Mouse (Mus musculus) stomach, postnatal 0 days (tissue): ENCODE results near the gene Ermard. TPM values are rescaled to one million over a fixed set of nuclear protein-coding genes. Genes with fewer than 3 reads are reported as not detected.

ENCODE experiments used
- ATAC-seq: fragments of 200-750 bp; cut with Nextera tagmentation; 2 replicates; pipeline ENCODE4 v1.8.0; 2017; ENCODE audit not compliant: low FRiP score, low TSS enrichment
- DNase-seq: peaks from one replicate; pipeline ENCODE4 v3.0.0-alpha.2; 2016; ENCODE audit warnings: low spot score
- H3K27ac ChIP-seq: fragments of 300-500 bp; sonication (generic); replicated peaks from 2 replicates; pipeline ENCODE4 v1.5.1; 2014; ENCODE audit warnings: mild to moderate bottlenecking, control low read depth
- H3K27me3 ChIP-seq: fragments of 300-500 bp; sonication (generic); 2 replicates; pipeline ENCODE4 v1.6.1; 2014; ENCODE audit warnings: low read length; ENCODE audit not compliant: control insufficient read depth, insufficient read depth
- H3K36me3 ChIP-seq: fragments of 300-500 bp; sonication (generic); 2 replicates; pipeline ENCODE4 v1.6.1; 2014; ENCODE audit warnings: low read length, mixed read lengths; ENCODE audit not compliant: control insufficient read depth, insufficient read depth
- H3K4me1 ChIP-seq: fragments of 300-500 bp; sonication (generic); replicated peaks from 2 replicates; pipeline ENCODE4 v1.6.1; 2014; ENCODE audit warnings: antibody characterized with exemption; ENCODE audit not compliant: control insufficient read depth, insufficient read depth
- H3K4me2 ChIP-seq: fragments of 300-500 bp; sonication (generic); replicated peaks from 2 replicates; pipeline ENCODE4 v1.6.1; 2014; ENCODE audit warnings: low read depth, mild to moderate bottlenecking, control low read depth, moderate library complexity
- H3K4me3 ChIP-seq: fragments of 300-500 bp; sonication (generic); 2 replicates; pipeline ENCODE4 v1.5.1; 2014; ENCODE audit warnings: low read depth, low read length, control low read depth
- H3K9ac ChIP-seq: fragments of 300-500 bp; sonication (generic); 2 replicates; pipeline ENCODE4 v1.6.1; 2014; ENCODE audit warnings: mild to moderate bottlenecking, low read length, control low read depth, mixed read lengths
- H3K9me3 ChIP-seq: fragments of 300-500 bp; sonication (generic); 2 replicates; pipeline ENCODE4 v1.6.1; 2016; ENCODE audit warnings: low read length; ENCODE audit not compliant: control insufficient read depth
- CTCF ChIP-seq: IDR thresholded peaks from 2 replicates; pipeline ENCODE4 v1.5.1; 2016; ENCODE audit warnings: antibody characterized with exemption, low read depth, mild to moderate bottlenecking, moderate library complexity
- EP300 ChIP-seq: optimal IDR thresholded peaks from 2 replicates; pipeline ENCODE3; 2016; ENCODE audit warnings: antibody characterized with exemption
- WGBS: fragments of 180-500 bp; shearing (Covaris S2); extraction: QIAGEN DNeasy Blood & Tissue Kit; methylation state at CpG from one replicate; pipeline ENCODE4 v1.1.7; 2014; 5-methylcytosine and 5-hydroxymethylcytosine counted together
- polyA plus RNA-seq: library from polyadenylated mRNA; unstranded; fragments of >200 nt; fragmentation: Nextera tagmentation; extraction: Ambion mirVana; gene quantifications from 2 replicates; pipeline ENCODE4 v1.2.1, GENCODE M21; 2015

The Ermard gene
- polyA plus RNA-seq, 1 experiment from 2014 or later, result 33.3 TPM

DNA sequence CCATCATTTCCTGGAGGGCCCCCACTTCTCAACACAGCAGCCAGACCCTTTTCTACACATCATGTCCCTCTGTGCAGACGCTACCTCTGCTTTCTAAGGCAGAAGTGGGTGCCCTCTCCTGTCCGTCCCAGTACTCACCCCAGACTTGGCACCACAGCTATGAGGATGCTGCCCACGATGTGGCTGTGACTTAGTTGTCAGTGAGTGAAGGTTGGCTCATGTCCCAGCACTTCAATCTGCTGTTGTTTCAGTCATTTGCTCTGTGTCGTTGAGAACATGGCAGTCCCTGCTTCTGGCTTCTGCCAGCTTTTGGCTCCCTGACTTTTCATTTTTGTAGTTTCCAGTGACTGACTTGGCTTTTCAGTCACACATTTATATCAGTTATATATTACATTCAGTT lies 14.9 kb downstream of the Ermard start:
- Histone ChIP-seq H3K27me3 (no peaks in the 10 kb centered on the region), H3K4me2 (no peak overlapping the region), H3K9ac (no peak overlapping the region), H3K27ac (no peak overlapping the region), H3K36me3 (peaks cover 12% of the 10 kb centered on the region), H3K4me3 (no peak overlapping the region), H3K4me1 (no peaks in the 10 kb centered on the region), H3K9me3 (no peaks in the 10 kb centered on the region)
- 82% methylated on average over 4 of the region's 4 CpGs for WGBS
- DNase-seq, result no peak
- ATAC-seq, result no peak
- TF ChIP-seq EP300 (no peak), CTCF (no peak)

DNA sequence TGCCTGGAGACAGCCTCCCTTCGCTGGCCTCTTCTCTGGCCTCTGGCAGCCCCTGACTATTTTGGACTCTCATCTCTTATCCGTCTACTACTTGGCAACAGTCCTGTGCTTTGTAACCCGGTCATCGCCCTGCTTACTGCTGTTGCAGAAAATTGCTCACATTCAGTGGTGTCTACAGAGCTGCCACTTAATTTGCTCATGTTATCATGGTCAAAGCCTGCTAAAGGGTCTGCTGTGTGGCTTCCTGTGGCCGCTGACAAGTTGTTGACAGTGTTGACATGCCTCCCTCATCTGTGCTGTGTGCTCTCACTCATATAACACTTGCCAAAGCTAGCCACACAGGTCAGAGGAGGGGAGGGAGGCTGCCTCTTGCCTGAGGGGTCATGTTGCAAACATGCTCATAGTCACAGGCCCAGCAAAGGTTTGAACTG lies 17.2 kb downstream of the Ermard start:
- Histone ChIP-seq H3K27me3 (no peaks in the 10 kb centered on the region), H3K9ac (no peak overlapping the region), H3K4me1 (no peaks in the 10 kb centered on the region), H3K4me2 (no peak overlapping the region), H3K36me3 (peaks cover 14% of the 10 kb centered on the region), H3K9me3 (no peaks in the 10 kb centered on the region), H3K4me3 (no peak overlapping the region), H3K27ac (no peak overlapping the region)
- no peak for DNase-seq
- no peak for TF ChIP-seq CTCF
- TF ChIP-seq EP300, result no peak
- ATAC-seq, result no peak
- WGBS, result 73% methylated on average over 5 of the region's 5 CpGs

DNA sequence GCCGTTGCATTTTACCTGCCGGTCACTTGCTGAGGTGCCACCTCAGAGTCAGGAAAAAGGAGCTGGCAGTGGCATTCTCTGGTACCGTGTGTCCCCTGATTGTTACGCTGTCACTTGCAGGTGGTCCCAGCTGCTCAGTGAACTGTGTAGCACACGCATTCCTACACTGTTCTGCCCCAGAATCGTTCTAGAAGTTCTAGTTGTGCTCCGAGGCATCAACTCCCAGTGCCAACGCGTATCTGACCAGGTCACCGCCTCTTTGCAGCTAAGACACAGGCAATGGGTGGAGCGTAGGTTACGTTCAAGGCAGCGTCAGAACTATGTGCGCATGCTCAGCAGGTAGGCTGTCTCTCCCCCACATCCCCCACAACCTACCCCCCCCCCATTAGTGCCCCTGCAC lies 18.6 kb downstream of the Ermard start:
- ATAC-seq, result no peak

DNA sequence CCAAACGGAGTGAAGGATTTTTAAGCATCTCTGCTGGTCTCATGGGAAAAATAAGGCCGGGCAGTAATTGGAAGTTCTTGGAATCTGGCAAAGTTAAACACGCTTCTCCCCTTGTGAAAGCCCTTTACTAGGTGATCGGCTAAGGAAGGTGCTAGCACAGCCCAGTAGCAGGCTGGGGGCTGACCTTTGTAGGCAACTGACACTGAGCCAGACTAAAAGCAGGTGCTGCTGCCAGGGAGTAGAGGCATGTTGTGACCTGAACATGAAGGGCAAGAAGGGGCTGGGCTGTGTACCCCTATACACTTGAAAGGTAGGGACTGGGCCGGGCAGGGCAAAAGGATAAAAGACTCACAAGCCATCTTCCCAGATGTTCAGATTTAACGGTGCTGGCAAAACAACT lies 19.3 kb downstream of the Ermard start:
- Histone ChIP-seq H3K36me3 (peaks cover 14% of the 10 kb centered on the region), H3K9me3 (no peaks in the 10 kb centered on the region), H3K9ac (no peak overlapping the region), H3K4me3 (no peak overlapping the region), H3K27ac (no peak overlapping the region), H3K4me2 (no peak overlapping the region), H3K27me3 (no peaks in the 10 kb centered on the region), H3K4me1 (no peaks in the 10 kb centered on the region)
- WGBS, result 85% methylated on average over 6 of the region's 6 CpGs
- DNase-seq (no peak), ATAC-seq (no peak)
- no peak for TF ChIP-seq CTCF
- TF ChIP-seq EP300, result no peak

More for the DNA sequence above, 18.6 kb downstream of the Ermard start:
- no peaks in the 10 kb centered on the region for H3K27me3 ChIP-seq
- no peak overlapping the region for H3K4me3 ChIP-seq
- no peak overlapping the region for H3K4me2 ChIP-seq
- peaks cover 14% of the 10 kb centered on the region for H3K36me3 ChIP-seq
- DNase-seq, result no peak
- H3K4me1 ChIP-seq, result no peaks in the 10 kb centered on the region
- H3K9ac ChIP-seq, result no peak overlapping the region
- H3K9me3 ChIP-seq, result no peaks in the 10 kb centered on the region
- 91% methylated on average over 14 of the region's 14 CpGs for WGBS
- TF ChIP-seq CTCF (no peak), EP300 (no peak)
- H3K27ac ChIP-seq, result no peak overlapping the region

DNA sequence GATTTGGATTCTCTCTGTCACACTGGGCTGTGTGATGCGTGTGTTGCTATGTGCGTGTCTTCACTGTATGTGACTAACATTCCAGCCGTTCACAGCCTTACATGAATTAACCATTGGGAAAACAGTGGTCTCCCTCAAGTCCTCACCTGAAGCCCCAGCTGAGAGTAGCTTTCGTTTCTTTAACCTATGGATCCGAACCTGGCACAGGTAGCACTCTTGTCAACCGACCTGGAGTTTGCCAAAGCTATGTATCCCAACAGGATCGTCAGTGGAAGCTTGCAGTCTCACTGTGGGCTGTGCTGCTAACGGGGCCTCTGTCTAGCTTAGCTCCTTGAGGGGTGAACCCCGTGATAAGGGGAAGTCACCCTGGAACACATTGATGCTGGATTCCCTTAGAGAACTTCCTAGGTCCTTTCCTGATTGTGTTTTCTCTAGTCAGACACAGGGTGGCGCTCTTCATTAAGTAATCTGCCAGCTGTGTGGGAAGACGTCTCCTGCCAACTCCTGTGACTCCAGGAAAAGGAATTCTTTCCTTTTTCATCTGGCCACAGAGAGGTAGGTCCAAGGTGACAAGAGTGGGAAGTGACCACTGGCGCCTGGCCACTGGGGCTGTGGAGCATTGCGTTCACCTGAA lies 24.5 kb downstream of the Ermard start:
- H3K4me2 ChIP-seq, result 0 out of 2 replicates have a peak overlapping the region, but pooled peaks have one; percentile 21
- no peak overlapping the region for H3K4me3 ChIP-seq
- peak; percentile 70 for ATAC-seq

DNA sequence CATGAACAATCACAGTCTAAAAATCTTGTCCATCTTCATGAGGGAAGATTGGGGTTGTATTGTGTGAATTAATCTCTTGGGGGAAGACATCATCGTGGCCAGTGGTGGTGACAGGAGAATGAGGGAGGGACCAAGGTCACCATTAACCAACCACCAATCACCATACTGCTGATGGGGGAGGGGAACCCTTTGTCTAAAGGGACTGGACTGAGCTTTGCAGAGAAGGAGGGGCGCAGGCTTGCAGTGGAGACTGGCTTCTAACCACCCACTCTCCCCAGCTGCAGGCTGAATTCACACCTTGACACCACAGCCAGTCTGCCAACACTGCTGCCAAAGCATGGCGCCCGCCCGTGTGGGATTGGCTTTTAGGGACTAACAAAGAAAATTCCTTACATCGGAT lies 25.1 kb downstream of the Ermard start:
- no peak overlapping the region for H3K27ac ChIP-seq
- 48% methylated on average over 6 of the region's 6 CpGs for WGBS
- H3K9ac ChIP-seq, result no peak overlapping the region
- H3K9me3 ChIP-seq, result no peaks in the 10 kb centered on the region
- ATAC-seq (peak; percentile 39; the same call in 1 of the 2 replicates), DNase-seq (no peak)
- H3K4me3 ChIP-seq, result no peak overlapping the region
- H3K27me3 ChIP-seq, result no peaks in the 10 kb centered on the region
- TF ChIP-seq EP300, result no peak
- no peak for TF ChIP-seq CTCF
- 0 out of 2 replicates have a peak overlapping the region, but pooled peaks have one; percentile 21 for H3K4me2 ChIP-seq
- peaks cover 2% of the 10 kb centered on the region; the same call in 1 of the 2 replicates for H3K36me3 ChIP-seq
- H3K4me1 ChIP-seq, result no peaks in the 10 kb centered on the region

More for the DNA sequence above, 24.5 kb downstream of the Ermard start:
- 40% methylated on average over 13 of the region's 13 CpGs for WGBS
- no peak overlapping the region for H3K9ac ChIP-seq
- no peaks in the 10 kb centered on the region for H3K27me3 ChIP-seq
- H3K27ac ChIP-seq, result no peak overlapping the region
- no peaks in the 10 kb centered on the region for H3K4me1 ChIP-seq
- H3K9me3 ChIP-seq, result no peaks in the 10 kb centered on the region
- H3K36me3 ChIP-seq, result peaks cover 2% of the 10 kb centered on the region; the same call in 1 of the 2 replicates
- TF ChIP-seq EP300 (no peak), CTCF (peak; percentile 89)
- DNase-seq, result peak; percentile 80
